Mouse (Mus musculus) lung, embryonic 16.5 days (tissue): ENCODE data around the gene Yipf3. TPM values are rescaled to one million over a fixed set of nuclear protein-coding genes. Genes with fewer than 3 reads are reported as not detected.

Experiments used
- ATAC-seq: fragments of 200-750 bp; cut with Nextera tagmentation; 2 replicates; pipeline ENCODE4 v1.8.0; 2017; ENCODE audit warnings: low read depth, mild to moderate bottlenecking, moderate library complexity
- H3K27ac ChIP-seq: fragments of 300-500 bp; sonication (generic); 2 replicates; pipeline ENCODE4 v1.5.1; 2014; ENCODE audit warnings: mild to moderate bottlenecking, control low read depth, low read length
- H3K27me3 ChIP-seq: fragments of 300-500 bp; sonication (generic); 2 replicates; pipeline ENCODE4 v1.6.1; 2014; ENCODE audit warnings: low read depth, low read length, mixed read lengths; ENCODE audit not compliant: control insufficient read depth, insufficient read depth
- H3K36me3 ChIP-seq: fragments of 300-500 bp; sonication (generic); 2 replicates; pipeline ENCODE4 v1.6.1; 2014; ENCODE audit warnings: low read length; ENCODE audit not compliant: control insufficient read depth, insufficient read depth
- H3K4me1 ChIP-seq: fragments of 300-500 bp; sonication (generic); replicated peaks from 2 replicates; pipeline ENCODE4 v1.6.1; 2014; ENCODE audit warnings: low read length, mixed read lengths; ENCODE audit not compliant: control insufficient read depth, insufficient read depth
- H3K4me2 ChIP-seq: fragments of 300-500 bp; sonication (generic); 2 replicates; pipeline ENCODE4 v1.6.1; 2014; ENCODE audit warnings: low read depth, low read length, control low read depth
- H3K4me3 ChIP-seq: fragments of 300-500 bp; sonication (generic); 2 replicates; pipeline ENCODE4 v1.5.1; 2014; ENCODE audit warnings: mild to moderate bottlenecking, low read length, control low read depth
- H3K9ac ChIP-seq: fragments of 300-500 bp; sonication (generic); 2 replicates; pipeline ENCODE4 v1.6.1; 2014; ENCODE audit warnings: low read length, control low read depth
- H3K9me3 ChIP-seq: fragments of 300-500 bp; sonication (generic); 2 replicates; pipeline ENCODE4 v1.6.1; 2016; ENCODE audit warnings: low read length; ENCODE audit not compliant: control insufficient read depth
- WGBS: fragments of 180-500 bp; shearing (Covaris S2); extraction: QIAGEN DNeasy Blood & Tissue Kit; methylation state at CpG from one replicate; pipeline ENCODE4 v1.1.7; 2014; 5-methylcytosine and 5-hydroxymethylcytosine counted together
- polyA plus RNA-seq: library from polyadenylated mRNA; unstranded; fragments of >200 nt; fragmentation: Nextera tagmentation; extraction: Ambion mirVana; gene quantifications from 2 replicates; pipeline ENCODE4 v1.2.1, GENCODE M21; 2015

The Yipf3 gene
- polyA plus RNA-seq, 1 experiment from 2014 or later, result 114 TPM

DNA sequence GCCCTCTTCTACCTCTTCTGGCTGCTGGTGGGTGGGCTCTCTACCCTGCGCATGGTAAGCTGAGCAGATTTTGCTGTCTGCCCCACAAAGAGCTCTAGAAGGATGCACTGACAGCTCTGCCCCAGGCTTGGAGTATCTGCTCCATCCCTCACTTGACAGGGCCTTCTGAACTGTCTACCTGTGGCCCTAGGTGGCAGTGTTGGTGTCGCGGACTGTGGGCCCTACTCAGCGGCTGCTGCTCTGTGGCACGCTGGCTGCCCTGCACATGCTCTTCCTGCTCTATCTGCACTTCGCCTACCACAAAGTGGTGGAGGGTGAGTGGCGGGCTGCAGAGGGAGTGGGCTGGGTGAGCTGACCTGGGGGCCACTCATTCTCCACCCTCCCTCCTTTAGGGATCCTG lies 3.3 kb downstream of the Yipf3 start:
- H3K27me3 ChIP-seq, result peaks cover 16% of the 10 kb centered on the region
- H3K4me2 ChIP-seq, result no peak overlapping the region
- no peak overlapping the region for H3K27ac ChIP-seq
- no peak overlapping the region for H3K9ac ChIP-seq
- 79% methylated on average over 7 of the region's 7 CpGs for WGBS
- no peak for ATAC-seq
- peaks cover 20% of the 10 kb centered on the region for H3K4me1 ChIP-seq
- peaks cover 23% of the 10 kb centered on the region for H3K36me3 ChIP-seq
- H3K4me3 ChIP-seq, result no peak overlapping the region
- no peaks in the 10 kb centered on the region for H3K9me3 ChIP-seq

- H3K4me3 ChIP-seq, result no peak overlapping the region
- no peak overlapping the region; the same call in 1 of the 2 replicates for H3K9ac ChIP-seq
- peaks cover 16% of the 10 kb centered on the region for H3K27me3 ChIP-seq
- peak overlapping the region; percentile 100 for H3K4me2 ChIP-seq
- ATAC-seq, result no peak
- H3K4me1 ChIP-seq, result peaks cover 13% of the 10 kb centered on the region
- 52% methylated on average over 14 of the region's 14 CpGs for WGBS
- H3K9me3 ChIP-seq, result peaks cover 5% of the 10 kb centered on the region; the same call in 1 of the 2 replicates
- peaks cover 29% of the 10 kb centered on the region for H3K36me3 ChIP-seq
- no peak overlapping the region for H3K27ac ChIP-seq
Observed at GRCm38 (mm10) chr17:46252571-46253451, 4.9 kb downstream of the Yipf3 start.

DNA sequence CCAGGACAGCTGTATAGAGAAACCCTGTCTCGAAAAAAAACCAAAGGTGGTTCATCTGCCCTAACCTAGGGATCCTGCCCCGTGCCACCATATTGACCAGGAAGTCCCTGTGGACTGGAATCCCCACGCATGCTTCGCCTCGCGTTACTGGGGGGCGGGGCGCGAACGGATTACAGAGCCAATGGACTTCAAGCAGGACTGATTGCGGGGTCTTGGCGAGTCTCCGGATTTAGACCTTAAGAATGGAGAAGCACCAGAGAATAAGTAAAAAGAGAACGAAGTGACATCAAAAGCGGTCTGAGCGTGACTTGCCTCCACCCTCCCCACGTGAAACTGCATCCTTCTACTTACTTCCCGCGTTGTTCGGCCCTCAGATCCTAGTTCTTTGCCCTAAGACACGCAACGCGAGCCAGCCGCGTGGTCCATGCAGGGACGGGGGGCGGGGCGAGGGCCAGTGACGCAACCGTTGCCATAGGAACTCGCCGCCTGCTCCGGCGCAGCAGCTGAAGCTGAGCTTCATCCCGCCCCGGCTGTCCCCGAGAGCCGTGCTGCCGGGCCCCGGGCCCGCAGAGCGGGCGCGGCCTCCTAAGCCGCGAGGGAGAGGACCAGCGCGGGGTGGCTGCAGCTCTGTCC lies 5.7 kb downstream of the Yipf3 start, which contains the start of gene Lrrc73:
Lrrc73 (plus strand) TSS at position 80 of the 633 bp plus-strand sequence.
- Histone ChIP-seq H3K9ac (peak within 1 kb of the TSS; percentile 66), H3K27ac (no peak within 1 kb of the TSS), H3K4me2 (peak within 1 kb of the TSS; percentile 100), H3K4me3 (peak within 1 kb of the TSS; percentile 71), H3K36me3 (peaks cover 35% of the 10 kb centered on the region), H3K9me3 (peaks cover 5% of the 10 kb centered on the region; the same call in 1 of the 2 replicates), H3K4me1 (peaks cover 12% of the 10 kb centered on the region), H3K27me3 (peaks cover 16% of the 10 kb centered on the region)
- WGBS, result 2% methylated on average over 41 of the region's 48 CpGs
- peak; percentile 87 for ATAC-seq

DNA sequence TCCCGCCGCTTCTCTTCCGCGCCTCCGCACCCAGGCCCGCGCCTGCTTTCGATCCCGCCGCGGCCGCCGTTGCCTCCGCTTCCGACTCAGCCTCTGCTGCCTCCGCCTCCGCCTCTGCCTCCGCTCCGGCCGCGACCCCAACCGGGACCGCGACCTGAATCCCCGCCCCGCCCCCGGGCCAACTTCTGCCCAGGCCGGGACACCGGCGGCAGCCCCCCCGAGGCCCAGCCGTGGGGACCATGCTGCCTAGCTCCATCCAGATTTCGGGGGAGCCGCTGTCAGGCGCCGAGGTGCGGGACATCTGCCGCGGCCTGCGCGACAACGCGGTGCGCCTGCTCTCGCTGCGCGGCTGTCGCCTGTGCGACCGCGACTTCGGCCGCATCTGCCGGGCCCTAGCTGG lies 6.2 kb downstream of the Yipf3 start:
- H3K27me3 ChIP-seq, result peaks cover 16% of the 10 kb centered on the region
- no peak overlapping the region for H3K27ac ChIP-seq
- H3K4me1 ChIP-seq, result peaks cover 7% of the 10 kb centered on the region
- peak overlapping the region; percentile 71 for H3K4me3 ChIP-seq
- peaks cover 40% of the 10 kb centered on the region for H3K36me3 ChIP-seq
- ATAC-seq, result peak; percentile 43
- peak overlapping the region; percentile 66 for H3K9ac ChIP-seq
- H3K9me3 ChIP-seq, result peaks cover 5% of the 10 kb centered on the region; the same call in 1 of the 2 replicates
- H3K4me2 ChIP-seq, result peak overlapping the region; percentile 100
- WGBS, result under 1% methylated on average over 48 of the region's 54 CpGs

DNA sequence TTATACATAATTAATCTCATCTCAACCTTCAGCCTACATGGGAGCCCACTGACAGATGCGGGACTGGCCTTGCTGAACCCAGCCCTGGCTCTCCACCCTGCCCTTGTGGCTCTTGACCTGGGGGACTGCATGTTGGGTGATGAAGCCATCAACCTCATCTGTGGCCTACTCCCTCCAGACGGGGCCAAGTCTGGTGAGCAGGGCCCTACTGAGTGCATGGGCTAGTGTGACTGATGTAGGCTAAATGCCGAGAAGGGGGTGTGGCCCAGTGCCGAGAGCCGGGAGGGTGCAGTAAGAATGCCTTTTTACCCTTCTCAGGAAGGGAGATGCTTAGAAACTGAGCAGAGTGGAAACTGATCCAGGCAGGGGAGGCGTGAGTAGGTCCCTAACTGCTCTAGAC lies 7.3 kb downstream of the Yipf3 start:
- H3K4me3 ChIP-seq, result no peak overlapping the region

GRCm38 (mm10) chr17:46258279-46259053 lies 10.6 kb downstream of the Yipf3 start:
- no peak overlapping the region for H3K9ac ChIP-seq
- no peak for ATAC-seq
- H3K27ac ChIP-seq, result no peak overlapping the region
- H3K4me1 ChIP-seq, result peaks cover under 1% of the 10 kb centered on the region; the same call in 1 of the 2 replicates
- no peak overlapping the region for H3K4me3 ChIP-seq
- peaks cover 5% of the 10 kb centered on the region; the same call in 1 of the 2 replicates for H3K9me3 ChIP-seq
- peaks cover 37% of the 10 kb centered on the region for H3K36me3 ChIP-seq
- WGBS, result 84% methylated on average over 30 of the region's 30 CpGs
- H3K4me2 ChIP-seq, result no peak overlapping the region
- H3K27me3 ChIP-seq, result peaks cover 16% of the 10 kb centered on the region

More for the DNA sequence above, 7.3 kb downstream of the Yipf3 start:
- Histone ChIP-seq H3K4me2 (no peak overlapping the region), H3K27ac (no peak overlapping the region), H3K36me3 (peaks cover 44% of the 10 kb centered on the region), H3K9me3 (peaks cover 5% of the 10 kb centered on the region; the same call in 1 of the 2 replicates), H3K4me1 (peaks cover 4% of the 10 kb centered on the region; the same call in 1 of the 2 replicates), H3K9ac (no peak overlapping the region), H3K27me3 (peaks cover 16% of the 10 kb centered on the region)
- 15% methylated on average over 6 of the region's 6 CpGs for WGBS
- ATAC-seq, result no peak

- Histone ChIP-seq H3K4me1 (no peaks in the 10 kb centered on the region), H3K4me2 (no peak overlapping the region), H3K27me3 (peaks cover 7% of the 10 kb centered on the region), H3K9me3 (peaks cover 5% of the 10 kb centered on the region; the same call in 1 of the 2 replicates), H3K4me3 (no peak overlapping the region), H3K27ac (no peak overlapping the region), H3K36me3 (peaks cover 46% of the 10 kb centered on the region), H3K9ac (no peak overlapping the region)
- WGBS, result 85% methylated on average over 17 of the region's 17 CpGs
- ATAC-seq, result no peak
Observed at GRCm38 (mm10) chr17:46259675-46260074, 11.8 kb downstream of the Yipf3 start.

- Histone ChIP-seq H3K36me3 (peaks cover 41% of the 10 kb centered on the region), H3K4me1 (peaks cover 10% of the 10 kb centered on the region), H3K4me2 (no peak overlapping the region), H3K9ac (no peak overlapping the region), H3K9me3 (no peaks in the 10 kb centered on the region), H3K4me3 (no peak overlapping the region), H3K27ac (no peak overlapping the region), H3K27me3 (no peaks in the 10 kb centered on the region)
- 87% methylated on average over 5 of the region's 5 CpGs for WGBS
- no peak for ATAC-seq
Observed at GRCm38 (mm10) chr17:46262201-46262694, 14.4 kb downstream of the Yipf3 start.
